Mouse (Mus musculus) left cerebral cortex, postnatal 10 days (tissue): ENCODE measurements at regions not wholly inside any gene's neighbourhood (a gene's known extent, or its start where the extent isn't known, plus 50 kb on each side); places are given as distances from the start of the nearest gene placed in this dataset.
A peak's percentile ranks its signal among the peaks of the same experiment; 100 is the strongest.

Source experiments
- DNase-seq, 2 experiments: peaks; one replicate each; pipeline ENCODE4 v3.0.0; 2021 to 2022; ENCODE audit warnings: low spot score in 2 of 2, mixed read lengths in 1 of 2; ENCODE audit errors: extremely low spot score in 1 of 2
- intact Hi-C: fragments of 180-260 bp; cut with DNase I; formaldehyde crosslinking; loops from one replicate; pipeline ENCODE4 v1.15.1; 2025

- intact Hi-C loops = no loop called here
- DNase-seq = no peak
Observed at GRCm38 (mm10) chr3:39461561-39461960, 574.8 kb downstream of the Fat4 start.

- intact Hi-C loops = no loop called here
- DNase-seq = no peak
Observed at GRCm38 (mm10) chr3:39465811-39466210, 579.1 kb downstream of the Fat4 start.

- intact Hi-C loops = no loop called here
- no peak for DNase-seq
Observed at GRCm38 (mm10) chr3:39489392-39489791, 602.7 kb downstream of the Fat4 start.

- DNase-seq = no peak
Observed at GRCm38 (mm10) chr3:39494363-39494762, 607.6 kb downstream of the Fat4 start.

GRCm38 (mm10) chr3:39528087-39528486 is 641.3 kb downstream of the Fat4 start:
- DNase-seq = no peak
- intact Hi-C loops = no loop called here

More at GRCm38 (mm10) chr3:39494363-39494762, 607.6 kb downstream of the Fat4 start:
- intact Hi-C loops = no loop called here

- no peak for DNase-seq
- intact Hi-C loops = no loop called here
Observed at GRCm38 (mm10) chr3:39537515-39537914, 650.8 kb downstream of the Fat4 start.

- DNase-seq = no peak
- intact Hi-C loops = no loop called here
Observed at GRCm38 (mm10) chr3:39540530-39541118, 653.9 kb downstream of the Fat4 start.

- DNase-seq = no peak
- intact Hi-C loops = no loop called here
Observed at GRCm38 (mm10) chr3:39559460-39560041, 672.8 kb downstream of the Fat4 start.

GRCm38 (mm10) chr3:39560951-39561350 is 674.2 kb downstream of the Fat4 start:
- intact Hi-C loops = no loop called here
- no peak for DNase-seq

GRCm38 (mm10) chr3:39571444-39572237 is 684.9 kb downstream of the Fat4 start:
- intact Hi-C loops = no loop called here
- peak in 1 of 2 experiments; percentile 20 for DNase-seq

- no peak for DNase-seq
- intact Hi-C loops = no loop called here
Observed at GRCm38 (mm10) chr3:39575200-39575599, 688.5 kb downstream of the Fat4 start.

GRCm38 (mm10) chr3:39591312-39591711 is 704.6 kb downstream of the Fat4 start:
- intact Hi-C loops = loop anchor here (10.0 kb wide), 1 partner anchor 707 kb away; the partner anchor contains the start of gene Fat4
- DNase-seq = peak in 1 of 2 experiments; percentile 27

GRCm38 (mm10) chr3:39592349-39593117 is 705.8 kb downstream of the Fat4 start:
- intact Hi-C loops = loop anchor here (10.0 kb wide), 1 partner anchor 708 kb away; the partner anchor contains the start of gene Fat4
- DNase-seq = peak in 1 of 2 experiments; percentile 52

- intact Hi-C loops = no loop called here
- no peak for DNase-seq
Observed at GRCm38 (mm10) chr3:39609937-39610336, 723.2 kb downstream of the Fat4 start.

- intact Hi-C loops = no loop called here
- no peak for DNase-seq
Observed at GRCm38 (mm10) chr3:39612408-39612807, 725.7 kb downstream of the Fat4 start.

GRCm38 (mm10) chr3:39637924-39638323 is 751.2 kb downstream of the Fat4 start:
- intact Hi-C loops = no loop called here
- no peak for DNase-seq

GRCm38 (mm10) chr3:39643194-39643593 is 756.5 kb downstream of the Fat4 start:
- intact Hi-C loops = no loop called here
- no peak for DNase-seq

GRCm38 (mm10) chr3:39666817-39667216 is 780.1 kb downstream of the Fat4 start:
- peak in 1 of 2 experiments; percentile 18 for DNase-seq
- intact Hi-C loops = no loop called here

GRCm38 (mm10) chr3:39669145-39669544 is 782.4 kb downstream of the Fat4 start:
- intact Hi-C loops = no loop called here
- DNase-seq = no peak
